9 mouse cellular contexts compared by ENCODE assay signal in genomic region chr11:107416561-107416926, GRCm38 (mm10). TPM values are rescaled to one million over a fixed set of nuclear protein-coding genes. Genes with fewer than 3 reads are reported as not detected.
DNase-seq lines count a peak whose midpoint lies in the region; ATAC-seq and TF ChIP-seq lines count a peak whose summit lies in the region.
"Had no signal": no experiment of that assay in that cellular context is flagged by ENCODE, and none has a peak within 500 bp of the region (broad histone marks: within the 10 kb centered on the region; RNA-seq: fewer than 3 reads in every experiment).

No protein-coding gene starts in this region.

- H3K4me1 ChIP-seq in liver, adult 2 months (ENCODE audit: control insufficient read depth, insufficient read depth, low read length) = peaks cover 18% of the 10 kb centered on the region
- peaks cover 54% of the 10 kb centered on the region for H3K4me1 ChIP-seq in hindbrain, embryonic 13.5 days (replicated peaks)
- peaks cover 42% of the 10 kb centered on the region for H3K4me1 ChIP-seq in midbrain, embryonic 16.5 days (ENCODE audit: control insufficient read depth, insufficient read depth, low read length)
- peaks cover 13% of the 10 kb centered on the region; the same call in 1 of the 2 replicates for H3K4me1 ChIP-seq in lung, adult 2 months (ENCODE audit: control insufficient read depth, insufficient read depth, low read length)

- H3K27me3 ChIP-seq in liver, adult 2 months (ENCODE audit: control insufficient read depth, insufficient read depth, low read length) = no peaks in the 10 kb centered on the region
- no peaks in the 10 kb centered on the region for H3K27me3 ChIP-seq in hindbrain, embryonic 13.5 days
- no peaks in the 10 kb centered on the region for H3K27me3 ChIP-seq in midbrain, embryonic 16.5 days (ENCODE audit: control insufficient read depth, insufficient read depth, low read depth, low read length)

- intact Hi-C loops in left cerebral cortex, postnatal 10 days (cut with DNase I) = no loop called here

- TF ChIP-seq CTCF in liver, adult 2 months (IDR thresholded peaks at IDR 0.05; ENCODE audit: low read depth, low read length) = no peak
- no peak for TF ChIP-seq CTCF in lung, adult 2 months (IDR thresholded peaks at IDR 0.05; ENCODE audit: insufficient read depth, low read length)

- no peak for TF ChIP-seq POLR2A in liver, adult 2 months (IDR thresholded peaks at IDR 0.05; ENCODE audit: extremely low read depth, insufficient read depth, low read length)
- no peak for TF ChIP-seq POLR2A in lung, adult 2 months (IDR thresholded peaks at IDR 0.05; ENCODE audit: borderline replicate concordance, extremely low read depth, low read depth, low read length)

- 59% methylated on average over 4 of the region's 4 CpGs for WGBS in liver, adult 2 months
- WGBS in hindbrain, embryonic 13.5 days = 10% methylated on average over 4 of the region's 4 CpGs
- WGBS in midbrain, embryonic 16.5 days = 6% methylated on average over 4 of the region's 4 CpGs
- 30% methylated on average over 4 of the region's 4 CpGs for WGBS in lung, adult 2 months

- H3K4me2 ChIP-seq in hindbrain, embryonic 13.5 days = peak overlapping the region; percentile 34
- peak overlapping the region; percentile 32; the same call in 1 of the 2 replicates for H3K4me2 ChIP-seq in midbrain, embryonic 16.5 days (ENCODE audit: low read length)

- H3K9ac ChIP-seq in liver, adult 2 months (ENCODE audit: low read depth, low read length) = no peak overlapping the region
- peak overlapping the region; percentile 46; the same call in 1 of the 2 replicates for H3K9ac ChIP-seq in hindbrain, embryonic 13.5 days
- H3K9ac ChIP-seq in midbrain, embryonic 16.5 days (ENCODE audit: low read depth, low read length) = no peak overlapping the region

- no peak overlapping the region for H3K4me3 ChIP-seq in liver, adult 2 months (ENCODE audit: insufficient read depth, low read depth, low read length)
- H3K4me3 ChIP-seq in hindbrain, embryonic 13.5 days = no peak overlapping the region
- no peak overlapping the region for H3K4me3 ChIP-seq in midbrain, embryonic 16.5 days (ENCODE audit: low read depth, low read length)
- no peak overlapping the region for H3K4me3 ChIP-seq in lung, adult 2 months (replicated peaks; ENCODE audit: extremely low read depth, low read depth, low read length)
- H3K4me3 ChIP-seq: myocyte had no signal

- peak; percentile 47; the same call in 1 of the 2 replicates for ATAC-seq in hindbrain, embryonic 13.5 days (ENCODE audit: low FRiP score)
- no peak for ATAC-seq in midbrain, embryonic 16.5 days

- H3K27ac ChIP-seq in liver, adult 2 months (replicated peaks; ENCODE audit: insufficient read depth, low read depth, low read length) = peak overlapping the region; percentile 57
- H3K27ac ChIP-seq in hindbrain, embryonic 13.5 days = peak overlapping the region; percentile 84
- H3K27ac ChIP-seq in midbrain, embryonic 16.5 days (ENCODE audit: low read length) = peak overlapping the region; percentile 74

- no peaks in the 10 kb centered on the region for H3K36me3 ChIP-seq in liver, adult 2 months (ENCODE audit: control insufficient read depth, insufficient read depth, low read length)
- H3K36me3 ChIP-seq in hindbrain, embryonic 13.5 days = no peaks in the 10 kb centered on the region
- H3K36me3 ChIP-seq in midbrain, embryonic 16.5 days (ENCODE audit: control insufficient read depth, insufficient read depth, low read length) = no peaks in the 10 kb centered on the region

- no peaks in the 10 kb centered on the region for H3K9me3 ChIP-seq in hindbrain, embryonic 13.5 days
- no peaks in the 10 kb centered on the region for H3K9me3 ChIP-seq in midbrain, embryonic 16.5 days (replicated peaks; ENCODE audit: control insufficient read depth, low read length, poor library complexity, severe bottlenecking)

- peaks cover 57% of the 10 kb centered on the region for H3K79me2 ChIP-seq in liver, adult 2 months (ENCODE audit: control insufficient read depth, insufficient read depth, low read length)

- DNase-seq in liver, adult 2 months (ENCODE audit: extremely low read depth, low read depth, low spot score) = no peak
- DNase-seq in liver = no peak
- peak; percentile 66 for DNase-seq in embryo, embryonic 10 days (ENCODE audit: low spot score)
- DNase-seq in c-Kit-positive CD71-positive TER-119-positive erythroid progenitor cells, embryonic 14.5 days (ENCODE audit: low spot score) = no peak
- no peak for DNase-seq in left cerebral cortex, postnatal 10 days (ENCODE audit: extremely low spot score in 1 of 2, low spot score in 2 of 2)
- DNase-seq in lung, adult 2 months = no peak

RNA-seq across cellular contexts. Expression of gene Pitpnc1, which starts 54.0 kb away (rescaled TPM):
- total RNA-seq in liver, adult 2 months (2014; rRNA removed) = 9.4 and 10.5 TPM in 2 replicates
- polyA plus RNA-seq in liver, adult 2 months (2012; rRNA removed) = 3.5 and 4.1 TPM in 2 replicates
- 33.9 and 35.2 TPM in 2 replicates for polyA plus RNA-seq in hindbrain, embryonic 13.5 days (2015; fragmentation: Nextera tagmentation; extraction: Ambion mirVana)
- polyA plus RNA-seq in midbrain, embryonic 16.5 days (2015; fragmentation: Nextera tagmentation; extraction: Ambion mirVana) = 44.8 and 48.0 TPM in 2 replicates
- 10 to 100 TPM; 76.1 to 83.2 TPM for total RNA-seq in left cerebral cortex, postnatal 10 days (2021)
- 27.2 and 39.0 TPM in 2 replicates for polyA plus RNA-seq in lung, adult 2 months (2012; rRNA removed)
